Mouse (Mus musculus) cerebellum, postnatal 10 days (tissue): ENCODE data around the gene Crygd.
"Not testable (repeated sequence)": the region's sequence is repeated elsewhere in the genome, so short reads cannot be mapped to it uniquely, and the experiment has no call there.

ENCODE experiments used
- DNase-seq, 2 experiments: peaks; one replicate each; pipeline ENCODE4 v3.0.0; 2021; ENCODE audit warnings: mixed read lengths in 2 of 2

Crygd gene

GRCm38 (mm10) chr1:65063352-65063751, at the start of gene Crygd:
Crygd (minus strand) TSS chr1:65063452.
- DNase-seq, result no peak

DNA sequence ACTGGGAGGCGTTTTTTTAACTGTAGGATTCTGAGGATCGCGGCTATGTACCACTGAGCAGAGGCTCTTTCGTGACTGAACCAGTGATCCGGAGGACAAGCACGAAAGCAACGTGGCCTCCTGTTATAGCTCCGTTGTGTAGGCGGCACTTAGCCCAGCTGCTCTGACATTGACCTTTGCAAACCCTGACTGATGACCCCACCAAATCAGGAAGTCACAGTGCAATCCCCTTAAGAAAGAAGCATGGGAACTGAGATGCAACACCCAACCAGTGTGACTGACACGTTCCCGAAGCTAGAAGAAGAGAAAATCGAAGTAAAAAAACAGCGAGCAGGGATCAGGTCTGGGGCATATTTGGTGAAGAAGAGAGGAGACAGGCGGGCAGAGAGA, 49.5 kb upstream of the Crygd start:
- DNase-seq, result no peak

GRCm38 (mm10) chr1:65112031-65112806, 49.0 kb upstream of the Crygd start:
- DNase-seq, result peak; percentile 87 to 91

- no peak for DNase-seq
These were observed 46.6 kb upstream of the Crygd start for GRCm38 (mm10) chr1:65109756-65110435.

GRCm38 (mm10) chr1:65109196-65109595, 45.9 kb upstream of the Crygd start:
- no peak for DNase-seq

DNA sequence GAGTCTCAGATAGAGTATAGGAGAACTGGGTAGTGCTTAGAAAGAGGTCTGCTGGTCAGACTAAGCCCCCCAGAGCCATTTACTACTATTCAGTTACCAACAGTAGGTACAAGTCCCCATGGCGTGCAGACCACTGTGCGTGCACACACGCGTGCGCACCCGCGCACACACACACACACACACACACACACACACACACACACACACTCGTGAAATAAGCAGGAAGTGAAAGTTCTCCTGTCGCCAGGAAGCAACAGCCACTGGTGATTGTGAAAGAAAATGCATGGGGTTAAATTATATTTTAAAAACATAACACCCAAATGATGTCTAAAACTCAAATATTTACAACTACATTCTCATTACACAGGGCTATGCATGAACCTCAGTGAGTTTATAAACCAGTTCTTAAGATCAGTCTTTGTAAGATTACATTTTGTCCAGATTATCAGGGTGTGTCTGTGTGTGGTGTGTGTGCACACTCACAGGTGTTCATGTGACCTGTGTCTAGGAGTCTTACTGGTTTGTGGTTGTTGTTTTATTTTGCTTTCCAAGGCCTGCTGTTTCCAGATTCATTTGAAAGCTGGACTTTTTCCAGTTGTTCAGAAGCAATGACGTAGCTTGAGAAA, 44.5 kb upstream of the Crygd start:
- DNase-seq, result no peak

DNA sequence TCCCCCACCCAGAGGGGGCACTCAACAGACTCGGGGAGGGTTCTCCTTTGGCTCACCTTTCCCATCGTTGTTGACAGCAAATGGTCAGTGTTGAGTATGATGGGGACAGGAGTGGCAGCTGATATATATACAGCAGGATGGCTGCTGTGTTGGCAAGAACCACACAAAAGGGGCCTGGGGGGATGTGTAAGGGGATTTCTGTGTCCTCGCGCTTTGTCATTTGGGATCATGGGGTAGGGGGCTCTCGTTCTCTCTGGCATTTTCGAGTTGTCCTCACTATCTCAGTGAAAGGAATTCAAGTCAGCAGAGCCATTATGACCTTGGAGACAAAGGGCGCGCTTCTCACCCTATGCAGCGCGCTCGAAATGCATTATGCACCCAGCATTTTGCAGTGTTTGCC, 40.0 kb upstream of the Crygd start, which contains the start of gene Cryga:
Gene Cryga, minus strand, starts transcription at position 101 of the 400 bp plus-strand sequence.
- DNase-seq, result no peak

DNA sequence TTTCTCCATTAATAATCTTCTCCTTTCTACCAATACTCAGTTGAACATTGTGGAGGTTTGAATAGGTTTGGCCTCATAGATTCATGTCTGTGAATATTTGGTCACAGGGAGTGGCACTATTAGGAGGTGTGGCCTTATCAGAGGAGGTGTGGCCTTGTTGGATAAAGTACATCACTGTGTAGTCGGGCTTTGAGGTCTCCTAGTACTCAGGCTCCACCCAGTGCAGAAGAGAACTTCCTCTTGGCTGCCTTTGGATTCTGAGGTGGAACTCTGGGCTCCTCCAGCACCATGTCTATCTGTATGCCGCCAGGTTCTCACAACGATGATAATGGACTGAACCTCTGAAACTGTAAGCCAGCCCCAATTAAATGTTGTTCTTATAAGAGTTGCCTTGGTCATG, 33.7 kb upstream of the Crygd start:
- DNase-seq, result no peak

GRCm38 (mm10) chr1:65091566-65091965, 28.3 kb upstream of the Crygd start:
- DNase-seq, result no peak

GRCm38 (mm10) chr1:65090370-65090769, 27.1 kb upstream of the Crygd start:
- DNase-seq, result no peak

DNA sequence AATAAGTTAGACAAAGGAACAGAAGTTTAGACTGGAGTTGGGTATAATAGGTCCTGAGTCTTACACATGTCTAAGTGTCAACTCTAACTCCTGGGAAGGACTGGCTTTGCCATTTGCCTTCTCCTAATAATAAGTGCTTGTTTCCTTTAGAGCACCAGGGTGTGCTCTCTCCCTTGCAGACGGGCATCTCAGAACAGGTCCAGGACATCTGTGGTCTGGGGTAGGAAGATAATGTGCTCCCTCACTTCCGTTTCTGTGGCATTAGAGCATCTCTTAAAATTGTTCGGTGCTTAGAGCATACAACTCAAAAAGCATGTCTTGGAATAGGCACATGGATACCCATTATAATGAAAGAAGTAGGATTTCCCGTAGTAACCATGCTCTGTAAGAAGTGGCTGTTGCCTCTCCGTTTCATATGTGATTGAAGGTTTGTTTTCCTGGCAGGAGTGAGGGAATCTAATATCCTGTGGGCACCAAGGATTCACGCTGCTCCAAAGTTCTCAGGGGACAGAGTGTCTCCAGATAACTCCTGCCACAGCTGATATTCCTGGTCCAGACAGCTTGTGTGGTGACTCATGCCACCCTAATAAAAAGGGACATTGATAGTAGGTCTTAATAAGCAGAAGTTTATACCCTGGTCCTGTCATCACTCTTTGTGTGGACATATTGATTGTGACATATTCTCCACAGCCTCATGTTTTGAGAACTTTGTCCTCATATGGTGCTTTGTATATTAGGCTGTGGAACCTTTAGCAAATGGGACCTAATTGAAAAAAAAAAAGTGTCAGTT, 25.5 kb upstream of the Crygd start:
- no peak for DNase-seq

GRCm38 (mm10) chr1:65082188-65082587, 18.9 kb upstream of the Crygd start, which contains the start of gene Crygb:
Crygb (minus strand) TSS chr1:65082288.
- no peak for DNase-seq

DNA sequence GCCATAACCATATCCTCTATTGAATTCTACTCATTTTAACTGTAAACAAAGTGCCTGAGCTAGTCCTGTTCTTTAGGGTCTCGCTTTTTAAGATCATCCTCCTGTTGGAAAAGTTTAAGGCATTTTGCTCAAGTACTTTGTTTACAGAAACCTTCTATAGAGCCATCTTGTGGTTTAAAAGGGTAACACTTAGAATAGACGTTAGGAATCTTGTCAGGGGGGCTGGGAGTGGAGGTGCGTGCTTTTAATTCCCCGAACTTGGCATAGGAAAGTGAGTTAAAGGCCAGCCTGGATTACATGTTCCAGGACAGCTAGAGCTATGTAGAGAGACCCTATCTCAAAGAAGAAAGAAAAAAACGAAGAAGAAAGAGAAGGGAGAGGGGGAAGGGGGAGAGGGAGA, 12.4 kb upstream of the Crygd start:
- DNase-seq, result peak in 1 of 2 experiments; percentile 16

- no peak for DNase-seq
These were observed 10.3 kb upstream of the Crygd start, which contains the start of gene Crygc for GRCm38 (mm10) chr1:65073589-65073988. Crygc (minus strand) TSS chr1:65073689.

DNA sequence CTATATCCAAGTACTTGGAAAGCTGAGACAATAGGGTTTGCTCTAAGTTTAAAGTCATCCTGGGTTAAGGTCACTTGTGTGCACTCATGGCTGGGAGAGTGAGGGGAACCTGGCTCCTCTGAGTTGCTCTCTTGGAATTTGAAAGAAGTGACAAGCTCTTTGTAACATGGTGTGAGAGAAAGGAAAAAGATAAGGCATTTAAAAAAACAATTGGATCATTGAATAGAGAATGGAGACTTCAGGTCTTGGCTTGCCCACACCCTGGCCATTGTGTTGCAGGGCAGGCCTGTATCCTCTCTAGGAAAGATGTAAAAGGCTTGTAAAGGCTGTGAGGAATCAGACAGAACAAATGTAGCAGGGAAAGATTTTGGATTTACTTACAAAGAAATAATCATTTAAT, 4.6 kb upstream of the Crygd start:
- DNase-seq, result no peak

- DNase-seq, result peak; percentile 9 to 12
These were observed 949 bp upstream of the Crygd start for GRCm38 (mm10) chr1:65064201-65064600.

- no peak for DNase-seq
These were observed 11.1 kb downstream of the Crygd start for GRCm38 (mm10) chr1:65052140-65052539.

- no peak for DNase-seq
These were observed 11.6 kb downstream of the Crygd start for GRCm38 (mm10) chr1:65051696-65052095.

- DNase-seq, result not testable (repeated sequence)
These were observed 12.3 kb downstream of the Crygd start, which contains the start of gene Cryge for GRCm38 (mm10) chr1:65050952-65051351. Cryge (minus strand) TSS chr1:65051149.

DNA sequence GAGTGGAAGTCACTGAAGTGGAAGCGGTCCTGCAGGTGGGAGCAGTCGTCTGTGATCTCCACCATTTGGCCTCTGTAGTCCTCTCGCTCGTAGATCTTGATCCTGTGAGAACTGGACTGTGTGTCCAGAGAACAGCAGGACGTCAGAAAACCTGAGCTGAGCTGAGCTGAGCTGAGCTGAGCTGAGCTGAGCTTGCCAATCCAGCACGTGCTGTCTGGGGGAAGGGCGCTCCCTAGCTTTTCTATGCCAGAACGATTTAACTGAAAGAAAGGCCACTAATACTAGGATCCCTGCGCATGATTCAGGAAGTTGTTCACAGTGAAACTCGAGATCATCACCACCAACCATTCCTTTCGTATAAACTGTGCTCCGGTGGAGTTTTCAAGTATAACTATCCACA, 14.5 kb downstream of the Crygd start:
- peak; percentile 78 to 82 for DNase-seq

- peak; percentile 55 to 66 for DNase-seq
These were observed 16.7 kb downstream of the Crygd start for GRCm38 (mm10) chr1:65046401-65047109.

- DNase-seq, result no peak
These were observed 19.8 kb downstream of the Crygd start for GRCm38 (mm10) chr1:65043433-65043832.
